Mouse (Mus musculus) embryonic fibroblast, embryonic 13.5 days (primary cell): ENCODE results near the gene Krt25.

Experiments
- CTCF ChIP-seq: IDR thresholded peaks from 2 replicates; pipeline ENCODE4 v1.5.1; 2011; ENCODE audit warnings: mild to moderate bottlenecking, control low read depth, low read length, moderate library complexity, borderline replicate concordance; ENCODE audit not compliant: insufficient read depth
- POLR2A ChIP-seq: IDR thresholded peaks from 2 replicates; pipeline ENCODE4 v1.6.1; 2011; ENCODE audit warnings: low read depth, mild to moderate bottlenecking, control low read depth, low read length, moderate library complexity

- no peak for TF ChIP-seq CTCF
- TF ChIP-seq POLR2A = no peak
Observed at GRCm38 (mm10) chr11:99276786-99277185, 46.0 kb downstream of the Krt25 start.
